Comparison of ENCODE assay signal across 14 mouse cellular contexts in genomic region chr6:50505531-50505930, GRCm38 (mm10).
"Had no signal": no experiment of that assay in that cellular context is flagged by ENCODE, and none has a peak within 500 bp of the region (broad histone marks: within the 10 kb centered on the region; RNA-seq: fewer than 3 reads in every experiment).

No protein-coding gene starts in this region.

- H3K36me3 ChIP-seq: limb, embryonic 12.5 days; limb, embryonic 15.5 days; stomach, embryonic 15.5 days had no signal

- H3K27me3 ChIP-seq: limb, embryonic 12.5 days; limb, embryonic 15.5 days; stomach, embryonic 15.5 days had no signal

- H3K27ac ChIP-seq: limb, embryonic 15.5 days; stomach, embryonic 15.5 days had no signal

- H3K4me2 ChIP-seq: limb, embryonic 12.5 days; limb, embryonic 15.5 days; midbrain, embryonic 11.5 days; stomach, embryonic 15.5 days had no signal

- DNase-seq: kidney, adult 2 months; kidney, postnatal 14 days; kidney, postnatal 4 days; left cerebral cortex, postnatal 4 days; lung, adult 2 months; lung, postnatal 14 days; lung, postnatal 4 days; midbrain, embryonic 14.5 days; thymus, postnatal 36 days had no signal

- H3K4me3 ChIP-seq: limb, embryonic 12.5 days; limb, embryonic 15.5 days; stomach, embryonic 15.5 days had no signal

- ATAC-seq: intestine, postnatal 0 days had no signal

- H3K9ac ChIP-seq: limb, embryonic 12.5 days; limb, embryonic 15.5 days; stomach, embryonic 15.5 days had no signal

- H3K9me3 ChIP-seq: limb, embryonic 15.5 days; stomach, embryonic 15.5 days had no signal
